Mouse (Mus musculus) thymus, adult 2 months (tissue): Measurements from ENCODE around the gene Tial1.

Source experiments
- CTCF ChIP-seq: fragments of 200-500 bp; IDR thresholded peaks from 2 replicates; pipeline ENCODE4 v1.5.1; 2012; ENCODE audit warnings: mild to moderate bottlenecking, control low read depth, low read length, moderate library complexity, borderline replicate concordance; ENCODE audit not compliant: control insufficient read depth, poor library complexity, insufficient read depth; ENCODE audit errors: extremely low read depth
- POLR2A ChIP-seq: fragments of 200-500 bp; IDR thresholded peaks from 2 replicates; pipeline ENCODE4 v1.6.1; 2012; ENCODE audit warnings: mild to moderate bottlenecking, low read length, control low read depth, moderate library complexity; ENCODE audit not compliant: control insufficient read depth, poor library complexity, insufficient read depth; ENCODE audit errors: extremely low read depth

GRCm38 (mm10) chr7:128461285-128462215 is at the start of gene Tial1:
- TF ChIP-seq CTCF, result no peak
- TF ChIP-seq POLR2A, result peak; percentile 57
